Mouse (Mus musculus) MEL (cell line): ENCODE measurements at regions not wholly inside any gene's neighbourhood (a gene's known extent, or its start where the extent isn't known, plus 50 kb on each side); places are given as distances from the start of the nearest gene placed in this dataset.

ENCODE experiments used
- DNase-seq: peaks from one replicate; pipeline ENCODE4 v3.0.0; 2011; ENCODE audit warnings: low read depth, low spot score
- H3K27ac ChIP-seq: 2 replicates; pipeline ENCODE4 v1.5.1; 2012; ENCODE audit warnings: low read depth, mild to moderate bottlenecking, control low read depth, low read length, moderate library complexity; ENCODE audit not compliant: control insufficient read depth
- H3K27me3 ChIP-seq, 2 experiments: fragments of 150-350 bp in 1 of 2; sonication (generic) in 1 of 2; 2 replicates each; pipeline ENCODE4 v1.6.1; 2012; ENCODE audit warnings: low read length in 2 of 2, mild to moderate bottlenecking in 2 of 2, improper control_type of control experiment in 1 of 2, moderate library complexity in 1 of 2; ENCODE audit not compliant: insufficient read depth in 2 of 2, control insufficient read depth in 1 of 2
- H3K36me3 ChIP-seq, 2 experiments: 2 replicates each; pipeline ENCODE4 v1.6.1; 2012 to 2014; ENCODE audit warnings: low read length in 2 of 2, improper control_type of control experiment in 1 of 2, inconsistent platforms in 1 of 2, mild to moderate bottlenecking in 1 of 2; ENCODE audit not compliant: insufficient read depth in 2 of 2, control insufficient read depth in 1 of 2
- H3K4me1 ChIP-seq, 2 experiments: fragments of 150-350 bp in 1 of 2; sonication (generic) in 1 of 2; 2 replicates each; pipeline ENCODE4 v1.6.1; 2012; ENCODE audit warnings: low read length in 2 of 2, improper control_type of control experiment in 1 of 2, mild to moderate bottlenecking in 1 of 2; ENCODE audit not compliant: insufficient read depth in 2 of 2, control insufficient read depth in 1 of 2
- H3K4me3 ChIP-seq, 2 experiments: fragments of 150-350 bp in 1 of 2; sonication (generic) in 1 of 2; 2 replicates each; pipeline ENCODE4 v1.5.1; 2012; ENCODE audit warnings: low read depth in 2 of 2, low read length in 2 of 2, mild to moderate bottlenecking in 2 of 2, moderate library complexity in 2 of 2, control low read depth in 1 of 2, improper control_type of control experiment in 1 of 2; ENCODE audit not compliant: control insufficient read depth in 1 of 2, insufficient read depth in 1 of 2
- H3K79me2 ChIP-seq: 2 replicates; pipeline ENCODE4 v1.6.1; 2012; ENCODE audit warnings: mild to moderate bottlenecking, low read length, moderate library complexity; ENCODE audit not compliant: control insufficient read depth, poor library complexity, insufficient read depth
- H3K9ac ChIP-seq: 2 replicates; pipeline ENCODE4 v1.6.1; 2012; ENCODE audit warnings: low read depth, mild to moderate bottlenecking, control low read depth, low read length, moderate library complexity; ENCODE audit not compliant: control insufficient read depth, poor library complexity, severe bottlenecking
- H3K9me3 ChIP-seq: fragments of 150-350 bp; sonication (generic); replicated peaks from 2 replicates; pipeline ENCODE4 v1.6.1; 2012; ENCODE audit warnings: mild to moderate bottlenecking, low read length, improper control_type of control experiment, moderate library complexity; ENCODE audit not compliant: insufficient read depth
- BHLHE40 ChIP-seq: IDR thresholded peaks from 2 replicates; pipeline ENCODE4 v1.6.1; 2012; ENCODE audit warnings: low read depth, mild to moderate bottlenecking, inconsistent platforms, low read length, improper control_type of control experiment, borderline replicate concordance
- CHD1 ChIP-seq: IDR thresholded peaks from 2 replicates; pipeline ENCODE4 v1.6.1; 2012; ENCODE audit warnings: low read depth, mild to moderate bottlenecking, inconsistent platforms, low read length, improper control_type of control experiment
- CHD2 ChIP-seq: IDR thresholded peaks from 2 replicates; pipeline ENCODE4 v1.6.1; 2011; ENCODE audit warnings: low read length, improper control_type of control experiment
- EP300 ChIP-seq, 2 experiments: IDR thresholded peaks; 2 replicates each; pipeline ENCODE4 v1.6.1; 2011; ENCODE audit warnings: improper control_type of control experiment in 2 of 2, low read length in 2 of 2, low read depth in 1 of 2, mild to moderate bottlenecking in 1 of 2
- GATA1 ChIP-seq: IDR thresholded peaks from 2 replicates; pipeline ENCODE4 v1.6.1; 2011; ENCODE audit warnings: low read depth, low read length, improper control_type of control experiment
- HCFC1 ChIP-seq: IDR thresholded peaks from 2 replicates; pipeline ENCODE4 v1.6.1; 2012; ENCODE audit warnings: low read depth, mild to moderate bottlenecking, inconsistent platforms, low read length, improper control_type of control experiment, moderate library complexity
- MAZ ChIP-seq: IDR thresholded peaks from 2 replicates; pipeline ENCODE4 v1.6.1; 2012; ENCODE audit warnings: low read depth, mild to moderate bottlenecking, inconsistent platforms, low read length, improper control_type of control experiment
- MEF2A ChIP-seq: IDR thresholded peaks from 2 replicates; pipeline ENCODE4 v1.6.1; 2014; ENCODE audit warnings: low read depth, mild to moderate bottlenecking, inconsistent platforms, low read length, improper control_type of control experiment; ENCODE audit not compliant: poor library complexity, insufficient replicate concordance, severe bottlenecking; ENCODE audit errors: extremely low read depth
- MXI1 ChIP-seq: IDR thresholded peaks from 2 replicates; pipeline ENCODE4 v1.6.1; 2011; ENCODE audit warnings: mild to moderate bottlenecking, low read depth, low read length, improper control_type of control experiment
- NELFE ChIP-seq: IDR thresholded peaks from 2 replicates; pipeline ENCODE4 v1.6.1; 2011; ENCODE audit warnings: low read depth, low read length, improper control_type of control experiment
- NRF1 ChIP-seq: IDR thresholded peaks from 2 replicates; pipeline ENCODE4 v1.6.1; 2014; ENCODE audit warnings: low read depth, mild to moderate bottlenecking, inconsistent platforms, low read length, improper control_type of control experiment, moderate library complexity; ENCODE audit not compliant: poor library complexity, insufficient read depth, severe bottlenecking
- POLR2AphosphoS2 ChIP-seq: IDR thresholded peaks from 2 replicates; pipeline ENCODE4 v1.6.1; 2011; ENCODE audit warnings: low read length, improper control_type of control experiment
- POLR2AphosphoS5 ChIP-seq: IDR thresholded peaks from 2 replicates; pipeline ENCODE4 v1.6.1; 2012; ENCODE audit warnings: low read depth, borderline replicate concordance, mild to moderate bottlenecking, inconsistent platforms, low read length, moderate library complexity, mixed read lengths
- RAD21 ChIP-seq: IDR thresholded peaks from 2 replicates; pipeline ENCODE4 v1.6.1; 2011; ENCODE audit warnings: mild to moderate bottlenecking, low read depth, low read length, improper control_type of control experiment
- RCOR1 ChIP-seq: IDR thresholded peaks from 2 replicates; pipeline ENCODE4 v1.6.1; 2012; ENCODE audit warnings: low read depth, mild to moderate bottlenecking, inconsistent platforms, low read length, improper control_type of control experiment
- SIN3A ChIP-seq: IDR thresholded peaks from 2 replicates; pipeline ENCODE4 v1.6.1; 2012; ENCODE audit warnings: low read length, improper control_type of control experiment, inconsistent platforms
- TAL1 ChIP-seq: IDR thresholded peaks from 2 replicates; pipeline ENCODE4 v1.6.1; 2012; ENCODE audit warnings: mild to moderate bottlenecking, inconsistent platforms, low read length, moderate library complexity, mixed read lengths
- TBP ChIP-seq: IDR thresholded peaks from 2 replicates; pipeline ENCODE4 v1.8.0; 2011; ENCODE audit warnings: low read depth, low read length, improper control_type of control experiment
- TCF12 ChIP-seq: IDR thresholded peaks from 2 replicates; pipeline ENCODE4 v1.6.1; 2014; ENCODE audit warnings: low read depth, mild to moderate bottlenecking, inconsistent platforms, low read length, improper control_type of control experiment, moderate library complexity
- UBTF ChIP-seq: IDR thresholded peaks from 2 replicates; pipeline ENCODE4 v1.6.1; 2012; ENCODE audit warnings: low read depth, mild to moderate bottlenecking, inconsistent platforms, low read length, improper control_type of control experiment, moderate library complexity, borderline replicate concordance; ENCODE audit not compliant: insufficient read depth
- USF1 ChIP-seq: IDR thresholded peaks from 2 replicates; pipeline ENCODE4 v1.6.1; 2014; ENCODE audit warnings: low read depth, mild to moderate bottlenecking, inconsistent platforms, low read length, improper control_type of control experiment, moderate library complexity
- ZC3H11A ChIP-seq: IDR thresholded peaks from 2 replicates; pipeline ENCODE4 v1.6.1; 2012; ENCODE audit warnings: low read depth, mild to moderate bottlenecking, inconsistent platforms, low read length, improper control_type of control experiment
- ZNF384 ChIP-seq: IDR thresholded peaks from 2 replicates; pipeline ENCODE4 v1.6.1; 2012; ENCODE audit warnings: low read depth, mild to moderate bottlenecking, inconsistent platforms, low read length, improper control_type of control experiment

DNA sequence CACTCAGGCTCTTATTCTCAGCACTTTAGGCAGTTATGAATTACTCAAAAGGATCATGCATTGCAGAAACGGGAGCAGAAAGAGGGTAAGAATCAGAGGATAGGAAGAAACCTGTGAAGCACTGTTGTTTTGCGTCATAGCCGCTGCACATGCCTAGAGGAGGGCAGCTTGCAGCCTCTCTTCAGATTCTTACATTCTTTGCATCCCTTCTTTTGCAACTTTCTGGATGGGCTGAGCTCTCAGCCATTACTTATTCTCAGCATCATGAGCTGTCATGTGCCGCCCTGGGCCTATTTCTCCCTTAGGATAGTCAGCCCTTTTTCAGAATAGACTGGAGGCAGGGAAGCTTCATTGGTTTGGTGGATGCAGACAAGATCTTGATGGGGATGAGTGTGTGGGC lies 663.0 kb upstream of the 2610301B20Rik start:
- no peak overlapping the region for H3K4me3 ChIP-seq
- DNase-seq: no peak
- no peak overlapping the region for H3K27ac ChIP-seq
- H3K36me3 ChIP-seq: no peaks in the 10 kb centered on the region
- no peak overlapping the region for H3K9ac ChIP-seq
- no peaks in the 10 kb centered on the region for H3K27me3 ChIP-seq
- no peaks in the 10 kb centered on the region for H3K4me1 ChIP-seq
- no peak for TF ChIP-seq NRF1
- TF ChIP-seq GATA1: no peak
- TF ChIP-seq POLR2AphosphoS5: no peak
- no peak for TF ChIP-seq ZNF384
- no peak for TF ChIP-seq TBP
- no peak for TF ChIP-seq TAL1
- no peak for TF ChIP-seq HCFC1
- no peak for TF ChIP-seq MXI1
- no peak for TF ChIP-seq TCF12
- no peak for TF ChIP-seq ZC3H11A
- no peak for TF ChIP-seq POLR2AphosphoS2
- TF ChIP-seq RCOR1: no peak
- no peak for TF ChIP-seq USF1
- H3K9me3 ChIP-seq: no peaks in the 10 kb centered on the region
- H3K79me2 ChIP-seq: no peaks in the 10 kb centered on the region

DNA sequence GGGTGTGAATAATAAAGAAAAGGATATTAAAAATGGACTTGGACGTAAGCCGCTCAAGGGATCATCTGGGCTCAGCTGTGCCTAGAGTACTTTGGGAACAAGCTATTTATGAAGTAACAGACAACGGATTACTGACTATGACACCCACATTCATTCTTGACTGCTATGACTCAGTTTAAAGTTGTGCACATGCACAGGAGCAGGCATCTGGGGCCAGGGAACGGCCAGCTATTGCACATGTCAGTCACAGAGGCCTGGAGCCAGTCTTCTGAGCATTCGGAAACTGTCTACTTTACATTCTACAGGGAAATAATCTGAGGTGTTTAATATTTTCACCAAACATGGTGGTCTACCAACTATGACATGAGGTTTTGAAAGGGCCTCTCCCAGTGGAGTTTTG lies 639.0 kb upstream of the 2610301B20Rik start:
- no peak overlapping the region for H3K27ac ChIP-seq
- TF ChIP-seq CHD2 (no peak), NRF1 (no peak), EP300 (IDR thresholded peaks at IDR 0.05; ENCODE audit: low read depth in 1 of 2, low read length in 2 of 2) (no peak), BHLHE40 (no peak), RAD21 (no peak), POLR2AphosphoS2 (no peak), MEF2A (no peak), MAZ (no peak), UBTF (no peak), CHD1 (no peak), SIN3A (no peak), ZNF384 (no peak), HCFC1 (no peak), ZC3H11A (no peak), NELFE (no peak)
- H3K9me3 ChIP-seq: no peaks in the 10 kb centered on the region
- no peaks in the 10 kb centered on the region for H3K4me1 ChIP-seq
- H3K27me3 ChIP-seq: no peaks in the 10 kb centered on the region
- H3K9ac ChIP-seq: no peak overlapping the region
- no peak for DNase-seq
- H3K4me3 ChIP-seq: no peak overlapping the region
- no peaks in the 10 kb centered on the region for H3K79me2 ChIP-seq
- no peaks in the 10 kb centered on the region for H3K36me3 ChIP-seq
